Comparison of ENCODE assay signal across 12 mouse cellular contexts in the genomic region with DNA sequence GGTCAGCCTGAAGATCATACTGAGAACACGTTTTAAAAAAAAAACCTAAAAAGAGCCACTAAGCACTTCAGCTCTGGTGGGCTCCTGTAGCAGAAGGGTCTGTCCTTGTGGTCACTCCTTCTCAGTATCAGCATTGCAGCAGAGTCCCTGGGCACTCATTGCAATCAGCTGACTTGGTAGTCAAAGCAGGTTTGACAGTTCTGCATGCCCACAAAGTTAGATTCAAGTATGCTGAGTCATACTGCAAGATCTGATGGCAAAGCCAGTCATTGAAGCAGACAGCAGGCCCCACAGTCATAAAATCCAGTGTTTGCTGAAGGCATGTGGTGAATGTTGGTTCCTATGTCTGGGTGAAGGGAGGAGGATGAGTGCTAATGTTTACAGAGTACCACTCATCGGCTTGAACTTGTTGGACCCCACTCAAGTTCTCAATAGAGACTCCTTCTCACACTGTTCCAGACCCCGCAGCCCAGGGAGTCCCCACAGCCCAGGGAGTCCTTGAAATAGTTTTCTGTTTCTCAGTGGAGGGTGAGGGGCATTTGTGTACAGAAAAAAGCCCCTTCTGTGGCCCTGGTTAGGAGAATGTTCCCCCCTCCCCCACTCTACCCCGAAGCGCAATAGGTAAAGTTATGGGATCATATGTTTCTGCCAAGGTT. TPM values are rescaled to one million over a fixed set of nuclear protein-coding genes. Genes with fewer than 3 reads are reported as not detected.
DNase-seq lines count a peak whose midpoint lies in the region; ATAC-seq lines count a peak whose summit lies in the region.
"Had no signal": no experiment of that assay in that cellular context is flagged by ENCODE, and none has a peak within 500 bp of the region (broad histone marks: within the 10 kb centered on the region; RNA-seq: fewer than 3 reads in every experiment).

No protein-coding gene starts in this region.

- H3K9ac ChIP-seq in liver, embryonic 11.5 days (ENCODE audit: low read depth, low read length), result no peak overlapping the region
- H3K9ac ChIP-seq: forebrain, embryonic 12.5 days; hindbrain, embryonic 13.5 days; limb, embryonic 13.5 days; midbrain, embryonic 15.5 days had no signal

- H3K27me3 ChIP-seq in liver, embryonic 11.5 days (replicated peaks; ENCODE audit: control insufficient read depth, insufficient read depth, low read length), result no peaks in the 10 kb centered on the region
- H3K27me3 ChIP-seq: forebrain, embryonic 12.5 days; hindbrain, embryonic 13.5 days; limb, embryonic 13.5 days; midbrain, embryonic 15.5 days had no signal

- 78% methylated on average over 5 of the region's 5 CpGs for WGBS in liver, embryonic 11.5 days

- no peaks in the 10 kb centered on the region for H3K9me3 ChIP-seq in liver, embryonic 11.5 days (ENCODE audit: control insufficient read depth, low read length)
- H3K9me3 ChIP-seq: forebrain, embryonic 12.5 days; hindbrain, embryonic 13.5 days; limb, embryonic 13.5 days; midbrain, embryonic 15.5 days had no signal

- peak; percentile 25 to 35 for DNase-seq in urinary bladder, postnatal 36 days (ENCODE audit: low spot score in 2 of 2)
- no peak for DNase-seq in urinary bladder, postnatal 4 days (ENCODE audit: low spot score in 2 of 2)
- DNase-seq in c-Kit-positive CD71-positive TER-119-positive erythroid progenitor cells, embryonic 14.5 days (ENCODE audit: low spot score), result peak; percentile 27
- DNase-seq in liver, embryonic 11.5 days (ENCODE audit: low spot score), result no peak
- DNase-seq in neural tube, embryonic 10.5 days (ENCODE audit: extremely low spot score, low spot score), result no peak
- DNase-seq in right cerebral cortex, postnatal 36 days (ENCODE audit: low spot score in 2 of 2), result no peak
- no peak for DNase-seq in left cerebral cortex, adult 18-20 months (ENCODE audit: low spot score in 2 of 2)
- DNase-seq: cerebellum, postnatal 10 days had no signal

- peak; percentile 80 for ATAC-seq in liver, embryonic 11.5 days (replicated peaks; ENCODE audit: low FRiP score)
- ATAC-seq: midbrain, embryonic 15.5 days had no signal

- no peaks in the 10 kb centered on the region for H3K36me3 ChIP-seq in liver, embryonic 11.5 days (ENCODE audit: control insufficient read depth, insufficient read depth, low read length)
- H3K36me3 ChIP-seq: forebrain, embryonic 12.5 days; hindbrain, embryonic 13.5 days; limb, embryonic 13.5 days; midbrain, embryonic 15.5 days had no signal

- no peaks in the 10 kb centered on the region; the same call in 1 of the 2 replicates for H3K4me1 ChIP-seq in liver, embryonic 11.5 days (replicated peaks; ENCODE audit: control insufficient read depth, insufficient read depth, low read length)
- H3K4me1 ChIP-seq: forebrain, embryonic 12.5 days; hindbrain, embryonic 13.5 days; limb, embryonic 13.5 days; midbrain, embryonic 15.5 days had no signal

- no peak overlapping the region for H3K4me3 ChIP-seq in liver, embryonic 11.5 days (ENCODE audit: low read depth, low read length)
- H3K4me3 ChIP-seq: forebrain, embryonic 12.5 days; hindbrain, embryonic 13.5 days; limb, embryonic 13.5 days; midbrain, embryonic 15.5 days had no signal

- H3K4me2 ChIP-seq in liver, embryonic 11.5 days, result no peak overlapping the region
- H3K4me2 ChIP-seq: forebrain, embryonic 12.5 days; hindbrain, embryonic 13.5 days; limb, embryonic 13.5 days; midbrain, embryonic 15.5 days had no signal

- H3K27ac ChIP-seq in liver, embryonic 11.5 days (ENCODE audit: low read depth, low read length), result no peak overlapping the region
- H3K27ac ChIP-seq: forebrain, embryonic 12.5 days; hindbrain, embryonic 13.5 days; limb, embryonic 13.5 days; midbrain, embryonic 15.5 days had no signal

RNA-seq across cellular contexts. Expression of a gene that starts 47.2 kb away (rescaled TPM):
- polyA plus RNA-seq in liver, embryonic 11.5 days (2014; fragmentation: Nextera tagmentation; extraction: Ambion mirVana), result 23.4 and 24.6 TPM in 2 replicates
- 100 to 1,000 TPM; 690 to 719 TPM for total RNA-seq in left cerebral cortex, adult 18-20 months (2021)

Comparison
In these comparisons a context has a peak if more than half of its experiments do, and no peak if none do; other contexts are left out.
1. DNase-seq: peak in urinary bladder, postnatal 36 days (2 of 2) and c-Kit-positive CD71-positive TER-119-positive erythroid progenitor cells, embryonic 14.5 days (single experiment); none in urinary bladder, postnatal 4 days (0 of 2), liver, embryonic 11.5 days (single experiment), neural tube, embryonic 10.5 days (single experiment), right cerebral cortex, postnatal 36 days (0 of 2) and left cerebral cortex, adult 18-20 months (0 of 2).